Mouse (Mus musculus) layer of hippocampus, postnatal 25 days (tissue): Measurements from ENCODE around the gene Slc48a1. TPM values are rescaled to one million over a fixed set of nuclear protein-coding genes. Genes with fewer than 3 reads are reported as not detected.
A peak's percentile ranks its signal among the peaks of the same experiment; 100 is the strongest.

ENCODE experiments used
- DNase-seq, 2 experiments: peaks; one replicate each; pipeline ENCODE4 v3.0.0; 2022; ENCODE audit warnings: mixed read lengths in 2 of 2, low spot score in 1 of 2; ENCODE audit errors: extremely low spot score in 1 of 2
- total RNA-seq, 2 experiments: library from RNA; stranded (reverse); gene quantifications; 2 replicates each; pipeline ENCODE4 v1.2.3; 2021

Gene Slc48a1
- total RNA-seq, 2 experiments from 2014 or later: 151 to 169 TPM

- DNase-seq: no peak
Observed at GRCm38 (mm10) chr15:97823479-97823878, 45.2 kb downstream of the Slc48a1 start.

GRCm38 (mm10) chr15:97824042-97824441 is 45.7 kb downstream of the Slc48a1 start:
- no peak for DNase-seq

GRCm38 (mm10) chr15:97825071-97825940 is 47.0 kb downstream of the Slc48a1 start:
- peak; percentile 54 to 56 for DNase-seq

- DNase-seq: no peak
Observed at GRCm38 (mm10) chr15:97825941-97826587, 47.7 kb downstream of the Slc48a1 start.

GRCm38 (mm10) chr15:97826588-97827261 is 48.4 kb downstream of the Slc48a1 start:
- no peak for DNase-seq

- no peak for DNase-seq
Observed at GRCm38 (mm10) chr15:97827401-97827800, 49.1 kb downstream of the Slc48a1 start.

GRCm38 (mm10) chr15:97828221-97828842 is 50.0 kb downstream of the Slc48a1 start:
- no peak for DNase-seq

GRCm38 (mm10) chr15:97828901-97829338 is 50.6 kb downstream of the Slc48a1 start:
- no peak for DNase-seq

GRCm38 (mm10) chr15:97829432-97829831 is 51.1 kb downstream of the Slc48a1 start:
- no peak for DNase-seq

GRCm38 (mm10) chr15:97830253-97830787 is 52.0 kb downstream of the Slc48a1 start:
- no peak for DNase-seq

GRCm38 (mm10) chr15:97830788-97831241 is 52.5 kb downstream of the Slc48a1 start:
- DNase-seq: no peak

- DNase-seq: peak in 1 of 2 experiments; percentile 58
Observed at GRCm38 (mm10) chr15:97831242-97831986, 53.1 kb downstream of the Slc48a1 start.

- no peak for DNase-seq
Observed at GRCm38 (mm10) chr15:97831987-97832640, 53.8 kb downstream of the Slc48a1 start.

- no peak for DNase-seq
Observed at GRCm38 (mm10) chr15:97832764-97833479, 54.6 kb downstream of the Slc48a1 start.

GRCm38 (mm10) chr15:97836153-97836893 is 58.0 kb downstream of the Slc48a1 start:
- DNase-seq: no peak

- DNase-seq: no peak
Observed at GRCm38 (mm10) chr15:97836894-97837247, 58.6 kb downstream of the Slc48a1 start.

GRCm38 (mm10) chr15:97837491-97838061 is 59.3 kb downstream of the Slc48a1 start:
- DNase-seq: no peak
